Mouse (Mus musculus): ENCODE data around the gene Cdc27.

Cdc27 gene

DNA sequence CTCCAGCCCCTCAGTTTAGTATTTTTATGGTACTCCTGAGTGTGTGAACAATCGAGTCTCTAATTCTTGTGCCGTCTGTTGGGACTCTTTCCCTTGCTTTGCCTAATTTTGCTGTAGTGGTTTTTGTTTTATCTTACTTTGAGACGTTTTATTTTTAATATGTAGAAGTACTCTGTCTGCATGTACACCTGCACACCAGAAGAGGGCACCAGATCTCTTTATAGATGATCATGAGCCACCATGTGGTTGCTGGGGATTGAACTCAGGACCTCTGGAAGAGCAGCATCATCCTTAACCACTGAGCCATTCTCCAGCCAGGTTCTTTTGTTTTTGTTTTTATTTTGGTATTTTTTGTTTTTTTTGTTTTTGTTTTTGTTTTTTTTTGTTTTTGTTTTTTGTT lies 62.1 kb downstream of the Cdc27 start:
- intact Hi-C loops (cut with DNase I): no loop called here

DNA sequence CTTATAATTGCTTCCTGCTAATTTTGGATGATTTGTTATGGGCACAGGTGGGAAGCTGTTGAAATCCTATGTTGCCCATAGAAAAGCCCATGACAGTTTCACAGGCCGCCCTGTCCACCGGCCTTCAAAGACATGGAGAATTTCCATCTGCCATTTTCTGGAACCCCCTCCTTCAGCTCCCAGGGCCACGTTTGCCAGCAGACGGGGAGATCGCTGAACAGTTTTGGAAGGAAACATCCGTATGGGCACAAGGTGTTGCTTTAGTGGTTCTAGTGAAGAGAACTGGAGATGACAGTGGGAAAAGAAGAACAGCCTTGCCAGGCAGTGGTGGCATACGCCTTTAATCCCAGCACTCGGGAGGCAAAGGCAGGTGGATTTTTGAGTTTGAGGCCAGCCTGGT lies 68.4 kb downstream of the Cdc27 start:
- intact Hi-C loops (cut with DNase I): no loop called here

DNA sequence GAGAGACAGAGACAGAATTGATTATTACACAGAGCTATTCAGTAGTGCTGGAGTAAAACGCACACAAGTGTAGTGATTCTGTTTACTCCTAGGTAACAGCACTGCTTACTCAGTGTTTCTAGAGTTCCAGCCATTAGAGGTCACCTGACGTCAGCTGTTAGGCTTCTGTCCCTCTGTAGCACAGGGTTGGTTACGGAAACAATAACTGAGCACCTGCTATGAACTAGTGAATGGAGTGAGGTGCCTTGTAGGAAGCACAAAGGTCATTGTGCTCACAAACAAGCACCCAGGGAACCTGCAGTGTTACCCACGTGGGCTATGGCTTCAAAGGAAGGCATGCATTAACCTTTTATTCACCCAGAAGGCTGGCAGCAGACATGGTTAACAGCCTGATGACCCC lies 70.9 kb downstream of the Cdc27 start:
- intact Hi-C loops (cut with DNase I): no loop called here

DNA sequence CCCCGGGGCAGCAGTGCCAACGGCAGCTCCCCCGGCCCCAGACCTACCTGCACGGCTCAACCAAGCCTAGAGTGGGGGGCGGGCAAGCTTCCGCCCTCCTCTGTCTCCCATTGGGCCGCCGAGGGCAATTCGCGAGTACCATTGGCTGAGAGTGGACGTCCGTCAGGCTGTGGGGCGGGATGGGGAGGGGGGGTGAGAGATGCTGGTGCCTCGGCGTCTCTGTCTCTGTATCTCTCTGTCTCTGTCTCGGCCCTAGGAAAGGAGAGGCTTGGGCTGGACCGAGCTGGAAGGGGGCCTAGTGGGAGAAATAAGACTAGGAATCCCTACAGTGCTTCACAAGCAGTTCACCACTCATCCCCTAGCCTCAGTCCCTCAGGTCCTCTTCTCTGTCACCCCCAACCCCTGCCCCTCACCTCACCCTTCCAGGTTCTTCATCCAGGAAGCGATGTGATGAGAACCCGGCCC lies 81.0 kb downstream of the Cdc27 start:
- intact Hi-C loops (cut with DNase I): no loop called here

DNA sequence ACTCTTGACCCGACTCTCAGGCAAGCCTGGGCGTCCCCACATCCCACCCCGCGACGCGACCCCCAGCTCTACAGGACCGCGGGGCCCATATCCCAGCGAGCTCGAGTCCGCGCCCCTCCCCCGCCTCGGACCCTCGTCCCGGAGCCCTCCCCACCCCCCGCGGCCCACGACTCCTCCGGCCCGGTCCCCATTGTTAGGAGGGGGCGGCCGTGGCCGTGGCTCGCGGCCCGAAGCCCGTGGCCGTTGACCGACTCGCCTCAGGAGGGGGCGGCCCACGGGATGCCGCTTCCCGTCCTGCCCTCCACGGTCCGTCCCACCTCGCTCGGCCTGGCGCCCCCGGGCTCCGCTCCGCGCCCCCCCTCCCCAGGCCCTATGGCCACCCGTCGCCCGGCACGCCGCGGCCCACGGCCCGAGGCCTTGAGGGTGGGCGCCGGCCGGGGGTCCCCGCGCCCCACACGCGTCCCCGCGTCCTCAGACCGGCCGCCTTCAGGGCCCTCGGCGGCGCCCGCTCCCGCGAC lies 81.6 kb downstream of the Cdc27 start, which contains the start of gene Kansl1:
Gene Kansl1, minus strand, starts transcription at position 111 of the 518 bp plus-strand sequence.
- intact Hi-C loops (cut with DNase I): no loop called here

DNA sequence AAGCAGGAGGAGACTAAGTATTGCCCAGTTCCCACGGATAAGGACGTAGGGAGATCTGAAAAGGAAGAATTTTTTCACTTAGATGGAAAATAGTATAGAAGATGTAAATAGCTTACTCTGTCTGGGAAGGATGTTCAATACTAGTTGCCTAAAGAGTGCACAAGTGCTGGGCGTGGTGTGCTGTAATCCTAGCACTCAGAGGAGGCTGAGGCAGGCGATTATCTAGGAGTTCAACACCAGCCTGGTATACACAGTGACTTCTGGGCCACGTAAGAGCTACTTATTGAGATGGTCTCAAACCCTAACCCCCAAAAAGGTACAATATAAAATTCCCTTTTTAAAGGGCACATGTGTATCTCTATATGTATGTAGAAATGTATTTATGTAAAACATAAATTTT lies 82.7 kb downstream of the Cdc27 start:
- intact Hi-C loops (cut with DNase I): no loop called here

DNA sequence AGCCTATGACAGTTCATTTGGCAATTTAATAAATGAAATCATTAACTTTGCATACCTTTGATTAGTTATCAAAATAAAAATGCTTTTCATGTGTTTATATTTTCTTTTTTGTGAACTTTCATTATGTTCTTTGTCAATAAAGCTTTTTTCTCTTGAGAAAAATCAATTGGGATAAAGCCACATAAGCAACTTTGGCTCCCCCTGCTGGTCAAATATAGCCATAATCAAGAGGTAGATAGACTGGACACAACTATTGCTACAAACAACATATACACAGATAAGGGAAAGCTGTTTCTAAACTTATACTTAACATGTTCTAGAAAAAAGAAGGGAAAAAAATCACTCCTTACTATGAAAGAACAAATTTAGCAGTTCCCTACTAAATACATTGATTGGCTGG lies 88.9 kb downstream of the Cdc27 start:
- intact Hi-C loops (cut with DNase I): loop anchor here (5.0 kb wide), 2 partner anchors 114 to 144 kb away; no protein-coding TSS in a partner anchor

DNA sequence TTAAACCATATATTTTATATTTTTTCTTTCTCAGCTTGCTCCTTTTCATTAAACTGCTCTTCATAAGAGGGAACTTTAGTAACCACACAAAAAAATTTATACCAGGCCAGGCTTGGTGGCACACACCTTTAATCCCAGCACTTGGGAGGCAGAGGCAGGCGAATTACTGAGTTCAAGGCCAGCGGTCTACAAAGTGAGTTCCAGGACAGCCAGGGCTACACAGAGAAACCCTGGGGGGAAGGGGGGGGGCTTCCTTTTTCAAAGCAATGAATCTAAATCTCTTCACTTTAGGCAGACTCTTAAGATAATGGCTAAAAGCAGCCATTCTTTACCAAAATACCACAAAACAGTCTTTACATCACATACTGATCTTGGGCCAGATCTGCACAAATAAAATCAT lies 90.7 kb downstream of the Cdc27 start:
- intact Hi-C loops (cut with DNase I): loop anchor here (5.0 kb wide), 2 partner anchors 112 to 142 kb away; no protein-coding TSS in a partner anchor

DNA sequence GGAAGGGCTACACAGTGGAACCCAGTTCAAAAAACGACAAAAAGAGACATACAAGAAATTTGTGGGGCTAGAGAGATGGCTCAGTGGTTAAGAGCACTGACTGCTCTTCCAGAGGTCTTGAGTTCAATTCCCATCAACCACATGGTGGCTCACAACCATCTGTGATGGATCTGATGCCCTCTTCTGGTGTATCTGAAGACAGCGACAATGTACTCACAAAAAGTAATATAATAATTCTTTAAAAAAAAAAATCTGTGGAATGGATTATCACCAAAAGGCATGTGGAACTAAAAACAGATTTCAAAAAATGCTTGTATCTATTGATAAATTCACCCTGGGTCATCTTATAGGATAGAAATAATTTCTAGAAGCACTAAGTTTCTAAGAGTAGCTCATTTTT lies 91.9 kb downstream of the Cdc27 start:
- intact Hi-C loops (cut with DNase I): no loop called here
